In the genomic region with DNA sequence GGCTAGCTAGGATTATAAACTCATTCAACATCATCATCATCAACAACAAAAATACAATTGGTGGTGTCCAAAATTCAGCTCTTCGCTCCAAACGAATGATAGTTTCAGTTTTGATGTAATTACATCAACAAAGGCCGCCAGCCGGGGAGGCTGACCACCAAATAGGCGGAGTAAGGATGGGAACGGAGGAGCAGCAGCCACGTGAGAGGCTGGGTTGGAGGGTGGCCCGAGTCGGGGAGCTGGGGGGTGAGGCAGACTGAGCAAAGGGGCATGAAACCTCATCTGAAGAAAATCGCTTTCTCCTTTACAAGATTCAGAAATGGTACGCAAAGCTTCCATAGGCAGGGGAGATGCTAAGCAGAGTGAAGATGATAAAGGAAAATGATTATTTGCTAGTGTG, we compare ENCODE assay signal across 15 mouse cellular contexts. TPM values are rescaled to one million over a fixed set of nuclear protein-coding genes. Genes with fewer than 3 reads are reported as not detected.
DNase-seq lines count a peak whose midpoint lies in the region; ATAC-seq and TF ChIP-seq lines count a peak whose summit lies in the region.
"Had no signal": no experiment of that assay in that cellular context is flagged by ENCODE, and none has a peak within 500 bp of the region (broad histone marks: within the 10 kb centered on the region; RNA-seq: fewer than 3 reads in every experiment).

No protein-coding gene starts in this region.

- peaks cover 8% of the 10 kb centered on the region for H3K4me1 ChIP-seq in liver, adult 2 months (ENCODE audit: control insufficient read depth, insufficient read depth, low read length)
- no peaks in the 10 kb centered on the region for H3K4me1 ChIP-seq in liver, embryonic 12.5 days
- H3K4me1 ChIP-seq: neural tube, embryonic 12.5 days had no signal

- H3K27me3 ChIP-seq in liver, adult 2 months (ENCODE audit: control insufficient read depth, insufficient read depth, low read length): no peaks in the 10 kb centered on the region
- no peaks in the 10 kb centered on the region for H3K27me3 ChIP-seq in liver, embryonic 12.5 days (replicated peaks)
- H3K27me3 ChIP-seq: CH12.LX; neural tube, embryonic 12.5 days; Patski had no signal

- no peak for TF ChIP-seq CTCF in liver, adult 2 months (IDR thresholded peaks at IDR 0.05; ENCODE audit: low read depth, low read length)

- no peak overlapping the region for H3K4me2 ChIP-seq in liver, embryonic 12.5 days
- H3K4me2 ChIP-seq: neural tube, embryonic 12.5 days had no signal

- H3K9ac ChIP-seq in liver, adult 2 months (ENCODE audit: low read depth, low read length): no peak overlapping the region
- no peak overlapping the region for H3K9ac ChIP-seq in liver, embryonic 12.5 days
- H3K9ac ChIP-seq: liver, embryonic 14.5 days; neural tube, embryonic 12.5 days had no signal

- peak overlapping the region; percentile 17; the same call in 1 of the 2 replicates for H3K27ac ChIP-seq in liver, adult 2 months (replicated peaks; ENCODE audit: insufficient read depth, low read depth, low read length)
- no peak overlapping the region for H3K27ac ChIP-seq in liver, embryonic 12.5 days
- H3K27ac ChIP-seq: kidney, postnatal 0 days; liver, embryonic 14.5 days; neural tube, embryonic 12.5 days had no signal

- intact Hi-C loops in heart, postnatal 36 days (cut with DNase I): no loop called here

- H3K4me3 ChIP-seq in liver, adult 2 months (ENCODE audit: insufficient read depth, low read depth, low read length): no peak overlapping the region
- H3K4me3 ChIP-seq in liver, embryonic 12.5 days: no peak overlapping the region
- H3K4me3 ChIP-seq: neural tube, embryonic 12.5 days had no signal

- H3K79me2 ChIP-seq in liver, adult 2 months (ENCODE audit: control insufficient read depth, insufficient read depth, low read length): no peaks in the 10 kb centered on the region

- 0 out of 2 replicates have a peak, but pooled peaks cover 3% of the 10 kb centered on the region for H3K36me3 ChIP-seq in liver, adult 2 months (ENCODE audit: control insufficient read depth, insufficient read depth, low read length)
- H3K36me3 ChIP-seq in liver, embryonic 12.5 days: no peaks in the 10 kb centered on the region
- H3K36me3 ChIP-seq: neural tube, embryonic 12.5 days had no signal

- peak; percentile 33 for DNase-seq in adrenal gland, postnatal 14 days
- DNase-seq in adrenal gland, adult 8-10 months: no peak
- DNase-seq in heart, postnatal 36 days: peak; percentile 10 to 16
- DNase-seq in heart, adult 8-10 months (ENCODE audit: low spot score): no peak
- no peak for DNase-seq in liver, adult 2 months (ENCODE audit: extremely low read depth, low read depth, low spot score)
- DNase-seq in cerebellum, adult 18-20 months: peak; percentile 49 to 50

- TF ChIP-seq POLR2A in liver, adult 2 months (IDR thresholded peaks at IDR 0.05; ENCODE audit: extremely low read depth, insufficient read depth, low read length): no peak

- 75% methylated on average over 11 of the region's 11 CpGs for WGBS in liver, adult 2 months
- 62% methylated on average over 11 of the region's 11 CpGs for WGBS in liver, embryonic 12.5 days (ENCODE audit: insufficient replicate concordance)

- H3K9me3 ChIP-seq in liver, embryonic 12.5 days (replicated peaks): no peaks in the 10 kb centered on the region
- H3K9me3 ChIP-seq: neural tube, embryonic 12.5 days had no signal

- no peak for ATAC-seq in liver, embryonic 12.5 days
- ATAC-seq in megakaryocyte progenitor cell, adult 5-6 weeks (replicated peaks; ENCODE audit: poor library complexity): no peak
- ATAC-seq: forebrain, embryonic 14.5 days; midbrain, embryonic 16.5 days; Patski had no signal

RNA-seq across cellular contexts. Expression of gene Srd5a1, which starts 34.6 kb away (rescaled TPM):
- total RNA-seq in adrenal gland, postnatal 14 days (2021): 16.7 and 18.2 TPM in 2 replicates
- 10 to 100 TPM in 3 of 4 experiments, 1 to 10 TPM in 1; 8.2 to 24.0 (median 13.0) TPM for total RNA-seq in adrenal gland, adult 8-10 months (2022)
- 1 to 10 TPM in 1 of 2 experiments, under 1 TPM in 1; 0.83 to 1.6 TPM for total RNA-seq in heart, postnatal 36 days (2021)
- total RNA-seq in heart, adult 8-10 months (2022): 1 to 10 TPM in 1 of 4 experiments, under 1 TPM in 3; 0.38 to 1.8 (median 0.71) TPM
- 83.6 and 86.4 TPM in 2 replicates for total RNA-seq in liver, adult 2 months (2014; rRNA removed)
- polyA plus RNA-seq in liver, adult 2 months (2012; rRNA removed): 41.9 and 54.7 TPM in 2 replicates
- 5.2 and 6.0 TPM in 2 replicates for polyA plus RNA-seq in liver, embryonic 12.5 days (2016; fragmentation: Nextera tagmentation; extraction: Ambion mirVana)
- 4.5 and 7.7 TPM in 2 replicates for total RNA-seq in megakaryocyte progenitor cell, adult 5-6 weeks (2015)
- 2.4 and 4.5 TPM in 2 replicates for total RNA-seq in megakaryocyte progenitor cell, adult 5-6 weeks (2017)

RNA-seq across cellular contexts. Expression of gene Tent4a, which starts 42.3 kb away (rescaled TPM):
- 21.1 and 21.6 TPM in 2 replicates for total RNA-seq in adrenal gland, postnatal 14 days (2021)
- 10 to 100 TPM; 22.6 to 24.5 (median 23.7) TPM for total RNA-seq in adrenal gland, adult 8-10 months (2022)
- total RNA-seq in heart, postnatal 36 days (2021): 10 to 100 TPM; 12.8 to 14.4 TPM
- 10 to 100 TPM; 10.6 to 14.1 (median 11.9) TPM for total RNA-seq in heart, adult 8-10 months (2022)
- total RNA-seq in liver, adult 2 months (2014; rRNA removed): 8.7 and 8.9 TPM in 2 replicates
- 9.9 and 11.0 TPM in 2 replicates for polyA plus RNA-seq in liver, adult 2 months (2012; rRNA removed)
- polyA plus RNA-seq in liver, embryonic 12.5 days (2016; fragmentation: Nextera tagmentation; extraction: Ambion mirVana): 2.9 and 3.0 TPM in 2 replicates
- 10.8 and 11.2 TPM in 2 replicates for total RNA-seq in megakaryocyte progenitor cell, adult 5-6 weeks (2015)
- total RNA-seq in megakaryocyte progenitor cell, adult 5-6 weeks (2017): 10.5 and 10.6 TPM in 2 replicates

RNA-seq across cellular contexts. Expression of gene Nsun2, which starts 43.1 kb away (rescaled TPM):
- total RNA-seq in adrenal gland, postnatal 14 days (2021): 87.3 and 89.0 TPM in 2 replicates
- total RNA-seq in adrenal gland, adult 8-10 months (2022): 10 to 100 TPM; 82.8 to 94.0 (median 84.4) TPM
- total RNA-seq in heart, postnatal 36 days (2021): 10 to 100 TPM; 41.4 to 48.9 TPM
- 10 to 100 TPM; 43.6 to 51.5 (median 47.4) TPM for total RNA-seq in heart, adult 8-10 months (2022)
- 74.1 and 81.0 TPM in 2 replicates for total RNA-seq in liver, adult 2 months (2014; rRNA removed)
- polyA plus RNA-seq in liver, adult 2 months (2012; rRNA removed): 40.5 and 48.3 TPM in 2 replicates
- polyA plus RNA-seq in liver, embryonic 12.5 days (2016; fragmentation: Nextera tagmentation; extraction: Ambion mirVana): 184 and 189 TPM in 2 replicates
- 111 and 121 TPM in 2 replicates for total RNA-seq in megakaryocyte progenitor cell, adult 5-6 weeks (2015)
- total RNA-seq in megakaryocyte progenitor cell, adult 5-6 weeks (2017): 197 and 244 TPM in 2 replicates

Comparison
In these comparisons a context has a peak if more than half of its experiments do, and no peak if none do; other contexts are left out.
1. DNase-seq: peak in adrenal gland, postnatal 14 days (single experiment), heart, postnatal 36 days (2 of 2) and cerebellum, adult 18-20 months (2 of 2); none in adrenal gland, adult 8-10 months (single experiment), heart, adult 8-10 months (single experiment) and liver, adult 2 months (single experiment).